Mouse (Mus musculus) liver, embryonic 15.5 days (tissue): ENCODE results near the gene Tsga10. TPM values are rescaled to one million over a fixed set of nuclear protein-coding genes. Genes with fewer than 3 reads are reported as not detected.

Experiments used
- ATAC-seq: fragments of 200-750 bp; cut with Nextera tagmentation; 2 replicates; pipeline ENCODE4 v1.8.0; 2017; ENCODE audit warnings: moderate number of reproducible peaks, mild to moderate bottlenecking, moderate library complexity; ENCODE audit not compliant: insufficient read depth
- H3K27ac ChIP-seq: fragments of 300-500 bp; sonication (generic); replicated peaks from 2 replicates; pipeline ENCODE4 v1.5.1; 2015; ENCODE audit warnings: mild to moderate bottlenecking, inconsistent platforms
- H3K27me3 ChIP-seq: fragments of 300-500 bp; sonication (generic); 2 replicates; pipeline ENCODE4 v1.6.1; 2015; ENCODE audit warnings: mild to moderate bottlenecking, inconsistent platforms
- H3K36me3 ChIP-seq: fragments of 300-500 bp; sonication (generic); replicated peaks from 2 replicates; pipeline ENCODE4 v1.6.1; 2015; ENCODE audit warnings: moderate library complexity, mild to moderate bottlenecking, inconsistent platforms
- H3K4me1 ChIP-seq: fragments of 300-500 bp; sonication (generic); replicated peaks from 2 replicates; pipeline ENCODE4 v1.6.1; 2015; ENCODE audit warnings: inconsistent platforms
- H3K4me2 ChIP-seq: fragments of 300-500 bp; sonication (generic); 2 replicates; pipeline ENCODE4 v1.6.1; 2015; ENCODE audit warnings: moderate library complexity, mild to moderate bottlenecking, inconsistent platforms
- H3K4me3 ChIP-seq: fragments of 300-500 bp; sonication (generic); replicated peaks from 2 replicates; pipeline ENCODE4 v1.5.1; 2015; ENCODE audit warnings: mild to moderate bottlenecking, inconsistent platforms
- H3K9ac ChIP-seq: fragments of 300-500 bp; sonication (generic); 2 replicates; pipeline ENCODE4 v1.6.1; 2015; ENCODE audit warnings: moderate library complexity, mild to moderate bottlenecking, inconsistent platforms
- H3K9me3 ChIP-seq: fragments of 300-500 bp; sonication (generic); replicated peaks from 2 replicates; pipeline ENCODE4 v1.6.1; 2016; ENCODE audit warnings: inconsistent platforms
- WGBS: fragments of 180-500 bp; shearing (Covaris S2); methylation state at CpG from one replicate; pipeline ENCODE4 v1.1.7; 2015; ENCODE audit warnings: mixed read lengths; ENCODE audit not compliant: insufficient replicate concordance; 5-methylcytosine and 5-hydroxymethylcytosine counted together
- polyA plus RNA-seq: library from polyadenylated mRNA; unstranded; fragments of >200 nt; fragmentation: Nextera tagmentation; extraction: Ambion mirVana; gene quantifications from 2 replicates; pipeline ENCODE4 v1.2.1, GENCODE M21; 2015

The Tsga10 gene
- polyA plus RNA-seq, 1 experiment from 2014 or later = 1.3 TPM

- 32% methylated on average over 8 of the region's 8 CpGs for WGBS
- no peak overlapping the region for H3K27ac ChIP-seq
- no peak for ATAC-seq
- H3K4me3 ChIP-seq = no peak overlapping the region
- H3K9me3 ChIP-seq = no peaks in the 10 kb centered on the region
- H3K4me1 ChIP-seq = no peaks in the 10 kb centered on the region
- H3K9ac ChIP-seq = no peak overlapping the region
- no peaks in the 10 kb centered on the region for H3K36me3 ChIP-seq
- no peak overlapping the region for H3K4me2 ChIP-seq
- no peaks in the 10 kb centered on the region for H3K27me3 ChIP-seq
Measured at GRCm38 (mm10) chr1:37740161-37740802, 125.9 kb downstream of the Tsga10 start.

- no peak overlapping the region for H3K4me2 ChIP-seq
- no peak overlapping the region for H3K9ac ChIP-seq
- H3K4me3 ChIP-seq = no peak overlapping the region
- 18% methylated on average over 2 of the region's 2 CpGs for WGBS
- no peaks in the 10 kb centered on the region for H3K9me3 ChIP-seq
- no peaks in the 10 kb centered on the region for H3K4me1 ChIP-seq
- ATAC-seq = no peak
- H3K36me3 ChIP-seq = no peaks in the 10 kb centered on the region
- no peak overlapping the region for H3K27ac ChIP-seq
- H3K27me3 ChIP-seq = no peaks in the 10 kb centered on the region
Measured at GRCm38 (mm10) chr1:37738895-37739294, 127.3 kb downstream of the Tsga10 start.

- H3K9ac ChIP-seq = no peak overlapping the region
- no peak overlapping the region for H3K4me3 ChIP-seq
- H3K27me3 ChIP-seq = no peaks in the 10 kb centered on the region
- H3K36me3 ChIP-seq = no peaks in the 10 kb centered on the region
- no peak for ATAC-seq
- no peaks in the 10 kb centered on the region for H3K4me1 ChIP-seq
- WGBS = 49% methylated on average over 4 of the region's 4 CpGs
- no peaks in the 10 kb centered on the region for H3K9me3 ChIP-seq
- H3K27ac ChIP-seq = no peak overlapping the region
- H3K4me2 ChIP-seq = no peak overlapping the region
Measured at GRCm38 (mm10) chr1:37737045-37737444, 129.2 kb downstream of the Tsga10 start.

GRCm38 (mm10) chr1:37735932-37736331 is 130.3 kb downstream of the Tsga10 start:
- no peak overlapping the region for H3K27ac ChIP-seq
- no peaks in the 10 kb centered on the region for H3K27me3 ChIP-seq
- no peaks in the 10 kb centered on the region for H3K9me3 ChIP-seq
- 51% methylated on average over 5 of the region's 5 CpGs for WGBS
- H3K9ac ChIP-seq = no peak overlapping the region
- no peaks in the 10 kb centered on the region for H3K4me1 ChIP-seq
- no peak overlapping the region for H3K4me3 ChIP-seq
- no peak for ATAC-seq
- H3K4me2 ChIP-seq = no peak overlapping the region
- H3K36me3 ChIP-seq = no peaks in the 10 kb centered on the region

GRCm38 (mm10) chr1:37734841-37735240 is 131.4 kb downstream of the Tsga10 start:
- no peaks in the 10 kb centered on the region for H3K36me3 ChIP-seq
- WGBS = 55% methylated on average over 7 of the region's 7 CpGs
- no peaks in the 10 kb centered on the region for H3K9me3 ChIP-seq

GRCm38 (mm10) chr1:37729353-37729752 is 136.9 kb downstream of the Tsga10 start:
- peaks cover 8% of the 10 kb centered on the region; the same call in 1 of the 2 replicates for H3K27me3 ChIP-seq
- H3K27ac ChIP-seq = no peak overlapping the region
- no peaks in the 10 kb centered on the region for H3K36me3 ChIP-seq
- 84% methylated on average over 8 of the region's 8 CpGs for WGBS
- no peak overlapping the region for H3K9ac ChIP-seq
- no peak for ATAC-seq
- no peak overlapping the region for H3K4me3 ChIP-seq
- no peaks in the 10 kb centered on the region for H3K9me3 ChIP-seq
- H3K4me1 ChIP-seq = no peaks in the 10 kb centered on the region
- no peak overlapping the region for H3K4me2 ChIP-seq

More at GRCm38 (mm10) chr1:37734841-37735240, 131.4 kb downstream of the Tsga10 start:
- Histone ChIP-seq H3K27me3 (no peaks in the 10 kb centered on the region), H3K9ac (no peak overlapping the region), H3K27ac (no peak overlapping the region), H3K4me1 (no peaks in the 10 kb centered on the region), H3K4me2 (no peak overlapping the region), H3K4me3 (no peak overlapping the region)
- no peak for ATAC-seq

- Histone ChIP-seq H3K9me3 (no peaks in the 10 kb centered on the region), H3K4me2 (no peak overlapping the region), H3K4me3 (no peak overlapping the region), H3K36me3 (no peaks in the 10 kb centered on the region), H3K27me3 (peaks cover 8% of the 10 kb centered on the region; the same call in 1 of the 2 replicates), H3K9ac (no peak overlapping the region), H3K4me1 (no peaks in the 10 kb centered on the region), H3K27ac (no peak overlapping the region)
- 53% methylated on average over 10 of the region's 10 CpGs for WGBS
- no peak for ATAC-seq
Measured at GRCm38 (mm10) chr1:37728053-37728452, 138.2 kb downstream of the Tsga10 start.

GRCm38 (mm10) chr1:37727186-37727585 is 139.0 kb downstream of the Tsga10 start:
- H3K4me2 ChIP-seq = no peak overlapping the region
- H3K4me1 ChIP-seq = no peaks in the 10 kb centered on the region
- no peak for ATAC-seq
- H3K9ac ChIP-seq = no peak overlapping the region
- H3K9me3 ChIP-seq = no peaks in the 10 kb centered on the region
- no peak overlapping the region for H3K27ac ChIP-seq
- 77% methylated on average over 7 of the region's 8 CpGs for WGBS
- H3K36me3 ChIP-seq = no peaks in the 10 kb centered on the region
- peaks cover 8% of the 10 kb centered on the region; the same call in 1 of the 2 replicates for H3K27me3 ChIP-seq
- no peak overlapping the region for H3K4me3 ChIP-seq

GRCm38 (mm10) chr1:37726426-37726825 is 139.8 kb downstream of the Tsga10 start:
- H3K27ac ChIP-seq = no peak overlapping the region
- WGBS = 48% methylated on average over 8 of the region's 8 CpGs
- no peak overlapping the region for H3K9ac ChIP-seq
- no peaks in the 10 kb centered on the region for H3K4me1 ChIP-seq
- H3K27me3 ChIP-seq = peaks cover 12% of the 10 kb centered on the region; the same call in 1 of the 2 replicates
- H3K36me3 ChIP-seq = no peaks in the 10 kb centered on the region
- ATAC-seq = no peak
- no peaks in the 10 kb centered on the region for H3K9me3 ChIP-seq
- no peak overlapping the region for H3K4me3 ChIP-seq
- no peak overlapping the region for H3K4me2 ChIP-seq

GRCm38 (mm10) chr1:37725880-37726279 is 140.3 kb downstream of the Tsga10 start:
- no peaks in the 10 kb centered on the region for H3K9me3 ChIP-seq
- no peak overlapping the region for H3K4me3 ChIP-seq
- WGBS = 28% methylated on average over 12 of the region's 12 CpGs
- peaks cover 18% of the 10 kb centered on the region for H3K27me3 ChIP-seq
- no peak overlapping the region for H3K4me2 ChIP-seq
- H3K27ac ChIP-seq = no peak overlapping the region
- H3K4me1 ChIP-seq = no peaks in the 10 kb centered on the region
- no peak for ATAC-seq
- H3K36me3 ChIP-seq = no peaks in the 10 kb centered on the region
- H3K9ac ChIP-seq = no peak overlapping the region

- no peak overlapping the region for H3K4me3 ChIP-seq
- H3K9me3 ChIP-seq = no peaks in the 10 kb centered on the region
- ATAC-seq = no peak
- H3K9ac ChIP-seq = no peak overlapping the region
- H3K36me3 ChIP-seq = no peaks in the 10 kb centered on the region
- H3K4me2 ChIP-seq = no peak overlapping the region
- peaks cover 3% of the 10 kb centered on the region; the same call in 1 of the 2 replicates for H3K4me1 ChIP-seq
- WGBS = 48% methylated on average over 5 of the region's 5 CpGs
- no peak overlapping the region for H3K27ac ChIP-seq
- H3K27me3 ChIP-seq = peaks cover 51% of the 10 kb centered on the region
Measured at GRCm38 (mm10) chr1:37721092-37721491, 145.1 kb downstream of the Tsga10 start.
